Mouse (Mus musculus): ENCODE results near the gene Lhpp. TPM values are rescaled to one million over a fixed set of nuclear protein-coding genes. Genes with fewer than 3 reads are reported as not detected.

The Lhpp gene
- polyA plus RNA-seq, 3 experiments from 2014 or later: 2.3 to 5.3 (median 3.6) TPM

GRCm38 (mm10) chr7:132713483-132714126 is 103.2 kb downstream of the Lhpp start:
- ATAC-seq: no peak

GRCm38 (mm10) chr7:132714236-132714923 is 103.9 kb downstream of the Lhpp start:
- ATAC-seq: no peak

- no peak for ATAC-seq
Measured at GRCm38 (mm10) chr7:132715259-132715658, 104.8 kb downstream of the Lhpp start.

- no peak for ATAC-seq
Measured at GRCm38 (mm10) chr7:132719570-132719969, 109.1 kb downstream of the Lhpp start.

- ATAC-seq: no peak
Measured at GRCm38 (mm10) chr7:132720562-132720961, 110.1 kb downstream of the Lhpp start.

- ATAC-seq: no peak
Measured at GRCm38 (mm10) chr7:132722401-132723370, 112.2 kb downstream of the Lhpp start.

- peak; percentile 72 for ATAC-seq
Measured at GRCm38 (mm10) chr7:132723906-132724305, 113.5 kb downstream of the Lhpp start.

- ATAC-seq: no peak
Measured at GRCm38 (mm10) chr7:132724501-132725062, 114.1 kb downstream of the Lhpp start.

- no peak for ATAC-seq
Measured at GRCm38 (mm10) chr7:132726106-132726861, 115.8 kb downstream of the Lhpp start.

- ATAC-seq: no peak
Measured at GRCm38 (mm10) chr7:132729093-132729831, 118.8 kb downstream of the Lhpp start.

GRCm38 (mm10) chr7:132730510-132730909 is 120.1 kb downstream of the Lhpp start:
- ATAC-seq: no peak

GRCm38 (mm10) chr7:132731558-132731957 is 121.1 kb downstream of the Lhpp start:
- ATAC-seq: no peak

- ATAC-seq: no peak
Measured at GRCm38 (mm10) chr7:132732136-132732789, 121.8 kb downstream of the Lhpp start.

- no peak for ATAC-seq
Measured at GRCm38 (mm10) chr7:132733521-132733920, 123.1 kb downstream of the Lhpp start.

- no peak for ATAC-seq
Measured at GRCm38 (mm10) chr7:132734222-132734621, 123.8 kb downstream of the Lhpp start.

- peak; percentile 99 for ATAC-seq
Measured at GRCm38 (mm10) chr7:132735145-132735544, 124.7 kb downstream of the Lhpp start.

GRCm38 (mm10) chr7:132736099-132736862 is 125.8 kb downstream of the Lhpp start:
- no peak for ATAC-seq

- no peak for ATAC-seq
Measured at GRCm38 (mm10) chr7:132738844-132739243, 128.4 kb downstream of the Lhpp start.

GRCm38 (mm10) chr7:132739829-132740228 is 129.4 kb downstream of the Lhpp start:
- ATAC-seq: no peak

GRCm38 (mm10) chr7:132742912-132743311 is 132.5 kb downstream of the Lhpp start:
- no peak for ATAC-seq
